Mouse (Mus musculus): ENCODE data around the gene Sh3gl3. TPM values are rescaled to one million over a fixed set of nuclear protein-coding genes. Genes with fewer than 3 reads are reported as not detected.

Sh3gl3 gene
- total and polyA plus RNA-seq, 3 experiments: not detected

DNA sequence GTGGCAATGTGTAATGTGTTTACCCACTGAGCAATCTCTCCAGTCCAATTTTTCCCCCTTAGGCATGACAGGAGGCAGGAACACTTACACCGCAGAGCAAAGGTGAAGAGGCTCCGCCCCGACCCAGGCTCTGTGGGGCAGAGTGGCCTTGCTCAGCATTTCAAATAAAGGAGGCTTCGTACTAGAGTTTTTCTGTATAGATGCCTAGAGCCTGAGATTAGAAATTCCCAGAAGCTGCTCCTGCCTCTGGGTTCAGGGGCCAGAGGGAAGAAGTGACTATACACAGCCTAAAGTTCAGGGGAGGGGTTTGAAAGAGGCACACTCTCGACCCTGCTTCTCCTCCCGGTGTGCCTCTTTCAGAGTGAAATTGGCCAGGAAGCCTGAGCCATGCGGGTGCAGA lies 59.6 kb downstream of the Sh3gl3 start:
- in situ Hi-C loops (cut with MboI; ENCODE audit: low pct_ligation_motif_present, low pct_unique_long_range_greater_than_20kb, low sequenced_read_pairs): no loop called here
- H3K27ac ChIP-seq (ENCODE audit: insufficient read depth, low read depth): no peak overlapping the region

DNA sequence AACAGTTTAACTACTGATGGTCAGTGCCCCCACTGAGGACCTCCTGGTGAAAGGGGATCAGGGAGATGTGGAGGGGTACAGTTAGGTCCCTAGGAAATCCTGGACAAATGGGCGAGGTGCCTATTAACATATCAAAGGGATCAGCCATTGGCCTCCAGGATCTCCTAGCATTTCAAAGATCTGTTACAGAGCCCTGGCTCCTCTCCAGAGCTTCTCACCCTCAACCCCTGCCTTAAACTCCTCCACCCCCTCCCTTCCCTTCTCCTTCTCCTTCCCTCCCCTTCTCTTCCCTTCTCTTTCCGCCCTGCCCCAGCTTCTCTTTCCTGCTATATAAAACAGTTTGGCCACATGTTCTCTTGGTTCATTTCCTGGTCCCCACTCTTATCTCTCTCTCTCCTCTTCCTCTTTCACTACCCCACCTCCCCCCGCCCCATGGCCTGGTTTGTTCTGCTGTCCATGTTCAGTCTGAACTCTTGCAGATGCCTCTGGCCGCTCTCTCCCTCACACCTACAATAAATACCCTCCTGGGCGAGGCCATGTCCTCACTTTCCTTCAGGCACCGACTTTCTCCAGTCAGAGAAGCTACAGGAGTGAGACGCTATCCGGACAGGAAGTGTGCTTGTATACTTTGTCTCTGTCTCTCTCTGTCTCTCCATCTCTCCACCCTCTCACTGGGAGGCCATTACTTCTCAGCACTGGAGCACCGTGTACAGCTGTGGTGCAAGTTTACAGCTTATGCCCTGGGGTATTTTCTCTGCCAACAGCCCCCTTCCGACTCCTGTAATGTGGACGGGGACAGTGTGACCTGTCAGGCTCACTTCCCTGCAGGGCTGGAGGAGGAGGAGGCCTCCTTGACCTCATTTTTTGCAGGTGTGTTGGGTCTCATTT lies 60.6 kb downstream of the Sh3gl3 start:
- Histone ChIP-seq H3K27me3 (replicated peaks) (no peaks in the 10 kb centered on the region), H3K9me3 (replicated peaks; ENCODE audit: low read length) (peaks cover 20% of the 10 kb centered on the region), H3K4me3 (replicated peaks in 1 of 3; ENCODE audit: low read depth in 2 of 3, low read length in 2 of 3, poor library complexity in 1 of 3) (no peak overlapping the region), H3K9ac (ENCODE audit: insufficient read depth, low read depth) (no peak overlapping the region), H3K27ac (ENCODE audit: insufficient read depth, low read depth) (no peak overlapping the region), H3K79me2 (replicated peaks; ENCODE audit: control insufficient read depth, extremely low read depth, insufficient read depth, poor library complexity, severe bottlenecking) (no peaks in the 10 kb centered on the region), H3K4me1 (ENCODE audit: control insufficient read depth in 1 of 2, insufficient read depth in 2 of 2) (peaks cover 0 to 20% of the 10 kb centered on the region in 2 experiments; a peak in 2 of 4 replicates), H3K4me2 (ENCODE audit: insufficient read depth, low read depth, poor library complexity, severe bottlenecking) (no peak overlapping the region), H3K36me3 (replicated peaks in 1 of 2; ENCODE audit: control insufficient read depth in 1 of 2, insufficient read depth in 1 of 2, low read length in 1 of 2) (no peaks in the 10 kb centered on the region)
- dilution Hi-C loops (cut with MboI; ENCODE audit: extremely low pct_ligation_motif_present, extremely low pct_unique_long_range_greater_than_20kb, low sequenced_read_pairs) (no loop called here), in situ Hi-C loops (cut with MboI; ENCODE audit: low pct_ligation_motif_present, low pct_unique_long_range_greater_than_20kb, low sequenced_read_pairs) (no loop called here)
- no peak for TF ChIP-seq USF2 (conservative IDR thresholded peaks at IDR 0.05; ENCODE audit: low read depth, low read length)
- TF ChIP-seq IRF4 (IDR thresholded peaks at IDR 0.05; ENCODE audit: low read depth, low read length): no peak
- no peak for TF ChIP-seq PAX5 (IDR thresholded peaks at IDR 0.05; ENCODE audit: low read length)
- no peak for TF ChIP-seq ETS1 (conservative IDR thresholded peaks at IDR 0.05; ENCODE audit: low read depth, low read length)
- no peak for TF ChIP-seq POLR2A (IDR thresholded peaks at IDR 0.05; ENCODE audit: low read depth, low read length)
- TF ChIP-seq MAFK (IDR thresholded peaks at IDR 0.05; ENCODE audit: insufficient replicate concordance, low read length): no peak
- no peak for DNase-seq (ENCODE audit: extremely low read depth)

More for the DNA sequence above, 59.6 kb downstream of the Sh3gl3 start:
- H3K27me3 ChIP-seq (replicated peaks): no peaks in the 10 kb centered on the region
- DNase-seq (ENCODE audit: extremely low read depth): no peak
- H3K4me3 ChIP-seq (replicated peaks in 1 of 3; ENCODE audit: low read depth in 2 of 3, low read length in 2 of 3, poor library complexity in 1 of 3): no peak overlapping the region
- peaks cover 12% of the 10 kb centered on the region for H3K9me3 ChIP-seq (replicated peaks; ENCODE audit: low read length)
- peaks cover 0 to 20% of the 10 kb centered on the region in 2 experiments; a peak in 2 of 4 replicates for H3K4me1 ChIP-seq (ENCODE audit: control insufficient read depth in 1 of 2, insufficient read depth in 2 of 2)
- no peak overlapping the region for H3K9ac ChIP-seq (ENCODE audit: insufficient read depth, low read depth)
- no peaks in the 10 kb centered on the region for H3K36me3 ChIP-seq (replicated peaks in 1 of 2; ENCODE audit: control insufficient read depth in 1 of 2, insufficient read depth in 1 of 2, low read length in 1 of 2)
- dilution Hi-C loops (cut with MboI; ENCODE audit: extremely low pct_ligation_motif_present, extremely low pct_unique_long_range_greater_than_20kb, low sequenced_read_pairs): no loop called here
- no peak for TF ChIP-seq NELFE (IDR thresholded peaks at IDR 0.05; ENCODE audit: low read depth, low read length)
- TF ChIP-seq UBTF (IDR thresholded peaks at IDR 0.05; ENCODE audit: low read depth, low read length): no peak
- no peak for TF ChIP-seq KAT2A (IDR thresholded peaks at IDR 0.05; ENCODE audit: insufficient replicate concordance, low read length)
- TF ChIP-seq JUND (conservative IDR thresholded peaks at IDR 0.05; ENCODE audit: low read depth, low read length): no peak
- no peak for TF ChIP-seq RAD21 (IDR thresholded peaks at IDR 0.05; ENCODE audit: low read depth, low read length)
- TF ChIP-seq BHLHE40 (IDR thresholded peaks at IDR 0.05; ENCODE audit: low read depth, low read length): no peak
- no peaks in the 10 kb centered on the region for H3K79me2 ChIP-seq (replicated peaks; ENCODE audit: control insufficient read depth, extremely low read depth, insufficient read depth, poor library complexity, severe bottlenecking)
- H3K4me2 ChIP-seq (ENCODE audit: insufficient read depth, low read depth, poor library complexity, severe bottlenecking): no peak overlapping the region

- dilution Hi-C loops (cut with MboI; ENCODE audit: extremely low pct_ligation_motif_present, extremely low pct_unique_long_range_greater_than_20kb, low sequenced_read_pairs): no loop called here
- peaks cover 0 to 20% of the 10 kb centered on the region in 2 experiments; a peak in 2 of 4 replicates for H3K4me1 ChIP-seq (ENCODE audit: control insufficient read depth in 1 of 2, insufficient read depth in 2 of 2)
- H3K4me2 ChIP-seq (ENCODE audit: insufficient read depth, low read depth, poor library complexity, severe bottlenecking): no peak overlapping the region
- peaks cover 22% of the 10 kb centered on the region for H3K9me3 ChIP-seq (replicated peaks; ENCODE audit: low read length)
- no peak overlapping the region for H3K9ac ChIP-seq (ENCODE audit: insufficient read depth, low read depth)
- no peaks in the 10 kb centered on the region for H3K27me3 ChIP-seq (replicated peaks)
- TF ChIP-seq POLR2A (IDR thresholded peaks at IDR 0.05; ENCODE audit: low read depth, low read length): no peak
- no peak for TF ChIP-seq CTCF (conservative IDR thresholded peaks at IDR 0.05 in 1 of 2, IDR thresholded peaks at IDR 0.05 in 1 of 2; ENCODE audit: low read depth in 2 of 2, low read length in 2 of 2)
- TF ChIP-seq ZC3H11A (IDR thresholded peaks at IDR 0.05; ENCODE audit: low read depth, low read length): no peak
- TF ChIP-seq EP300 (IDR thresholded peaks at IDR 0.05; ENCODE audit: low read length): no peak
- no peak for TF ChIP-seq NELFE (IDR thresholded peaks at IDR 0.05; ENCODE audit: low read depth, low read length)
- TF ChIP-seq ZNF384 (IDR thresholded peaks at IDR 0.05; ENCODE audit: low read depth, low read length): no peak
- TF ChIP-seq TCF12 (IDR thresholded peaks at IDR 0.05; ENCODE audit: low read depth, low read length): no peak
- TF ChIP-seq CHD1 (IDR thresholded peaks at IDR 0.05; ENCODE audit: low read depth, low read length): no peak
- TF ChIP-seq SMC3 (IDR thresholded peaks at IDR 0.05; ENCODE audit: low read depth, low read length): no peak
- no peak for TF ChIP-seq ETS1 (conservative IDR thresholded peaks at IDR 0.05; ENCODE audit: low read depth, low read length)
- no peak for TF ChIP-seq ZMIZ1 (IDR thresholded peaks at IDR 0.05; ENCODE audit: low read depth, low read length)
- no peaks in the 10 kb centered on the region for H3K36me3 ChIP-seq (replicated peaks in 1 of 2; ENCODE audit: control insufficient read depth in 1 of 2, insufficient read depth in 1 of 2, low read length in 1 of 2)
- no peak for DNase-seq (ENCODE audit: extremely low read depth)
- no peak overlapping the region for H3K4me3 ChIP-seq (replicated peaks in 1 of 3; ENCODE audit: low read depth in 2 of 3, low read length in 2 of 3, poor library complexity in 1 of 3)
- in situ Hi-C loops (cut with MboI; ENCODE audit: low pct_ligation_motif_present, low pct_unique_long_range_greater_than_20kb, low sequenced_read_pairs): no loop called here
- no peak overlapping the region for H3K27ac ChIP-seq (ENCODE audit: insufficient read depth, low read depth)
- H3K79me2 ChIP-seq (replicated peaks; ENCODE audit: control insufficient read depth, extremely low read depth, insufficient read depth, poor library complexity, severe bottlenecking): no peaks in the 10 kb centered on the region
These were observed 61.3 kb downstream of the Sh3gl3 start for GRCm38 (mm10) chr7:82234898-82235290.

Measured in CH12.LX (cell line).